Mouse (Mus musculus): ENCODE measurements at regions not wholly inside any gene's neighbourhood (a gene's known extent, or its start where the extent isn't known, plus 50 kb on each side); places are given as distances from the start of the nearest gene placed in this dataset.

DNA sequence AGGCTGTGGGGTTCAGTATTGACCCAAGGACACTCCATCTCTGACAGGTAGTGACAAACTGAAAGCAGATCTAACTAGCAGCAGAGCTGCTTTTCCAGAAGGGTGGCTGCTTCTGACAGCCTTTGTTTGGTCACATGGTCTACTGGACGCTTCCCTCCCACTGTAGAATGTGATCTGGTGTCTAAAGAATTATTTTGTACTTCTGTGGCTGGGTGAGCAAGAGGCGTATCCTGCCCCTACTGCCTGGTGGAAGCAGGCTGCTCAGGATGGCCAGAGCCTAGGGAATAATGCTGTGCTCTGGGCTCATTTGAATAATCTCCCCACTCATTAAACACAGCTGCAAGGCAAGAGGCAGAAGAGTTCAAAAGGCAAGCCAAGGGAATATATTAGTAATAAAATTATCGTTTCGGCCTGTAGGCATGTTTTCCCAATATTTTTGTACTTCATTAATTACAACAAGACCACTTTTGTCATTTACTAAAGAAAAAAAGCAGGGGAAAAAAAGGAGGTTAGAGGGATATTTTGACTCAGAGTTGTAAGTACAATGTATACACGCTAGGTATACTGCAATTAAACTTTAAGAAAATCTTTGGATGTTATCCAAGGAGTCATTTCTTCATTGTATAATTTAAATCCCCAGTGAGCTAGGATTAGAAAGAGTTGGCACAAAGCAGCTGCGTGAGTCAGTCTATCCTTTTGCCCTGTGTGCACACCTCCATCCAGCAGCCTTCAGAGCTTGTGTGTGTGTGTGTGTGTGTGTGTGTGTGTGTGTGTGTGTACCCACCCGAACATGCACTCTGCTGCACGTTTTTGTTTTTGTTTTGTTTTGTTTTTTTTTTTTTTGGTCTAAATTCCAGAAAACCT lies 504.3 kb upstream of the Tmpo start:
- Histone ChIP-seq H3K4me3 (replicated peaks; ENCODE audit: low read length) (no peak overlapping the region), H3K9ac (ENCODE audit: low read depth, low read length, severe bottlenecking) (no peak overlapping the region), H3K4me2 (replicated peaks; ENCODE audit: low read depth, low read length, severe bottlenecking) (no peak overlapping the region), H3K9me3 (ENCODE audit: control insufficient read depth, low read length) (no peaks in the 10 kb centered on the region), H3K27me3 (ENCODE audit: control insufficient read depth, insufficient read depth, low read length) (no peaks in the 10 kb centered on the region), H3K36me3 (ENCODE audit: control insufficient read depth, insufficient read depth, low read length) (no peaks in the 10 kb centered on the region), H3K4me1 (ENCODE audit: control insufficient read depth, insufficient read depth, low read length) (peaks cover 5% of the 10 kb centered on the region; the same call in 1 of the 2 replicates), H3K27ac (replicated peaks; ENCODE audit: low read depth, low read length) (no peak overlapping the region)
- WGBS = 38% methylated on average over 8 of the region's 8 CpGs
- 0 out of 2 replicates have a peak, but pooled peaks have one; percentile 34 for ATAC-seq (ENCODE audit: low FRiP score, low read depth)
- no peak for TF ChIP-seq POLR2A (IDR thresholded peaks at IDR 0.05; ENCODE audit: borderline replicate concordance, extremely low read depth, insufficient read depth, insufficient read length)
- peak; percentile 37 for DNase-seq (ENCODE audit: low spot score)

- no peak overlapping the region for H3K4me3 ChIP-seq (replicated peaks; ENCODE audit: low read length)
- no peak overlapping the region for H3K9ac ChIP-seq (ENCODE audit: low read depth, low read length, severe bottlenecking)
- no peaks in the 10 kb centered on the region for H3K4me1 ChIP-seq (ENCODE audit: control insufficient read depth, insufficient read depth, low read length)
- H3K27me3 ChIP-seq (ENCODE audit: control insufficient read depth, insufficient read depth, low read length) = no peaks in the 10 kb centered on the region
- no peaks in the 10 kb centered on the region for H3K36me3 ChIP-seq (ENCODE audit: control insufficient read depth, insufficient read depth, low read length)
- no peak for TF ChIP-seq POLR2A (IDR thresholded peaks at IDR 0.05; ENCODE audit: borderline replicate concordance, extremely low read depth, insufficient read depth, insufficient read length)
- H3K27ac ChIP-seq (replicated peaks; ENCODE audit: low read depth, low read length) = no peak overlapping the region
- ATAC-seq (ENCODE audit: low FRiP score, low read depth) (no peak), DNase-seq (ENCODE audit: low spot score) (no peak)
- no peaks in the 10 kb centered on the region for H3K9me3 ChIP-seq (ENCODE audit: control insufficient read depth, low read length)
- no peak overlapping the region for H3K4me2 ChIP-seq (replicated peaks; ENCODE audit: low read depth, low read length, severe bottlenecking)
Measured at GRCm38 (mm10) chr10:91679641-91680040, 498.5 kb upstream of the Tmpo start.

GRCm38 (mm10) chr10:91637911-91638310 lies 456.8 kb upstream of the Tmpo start:
- TF ChIP-seq POLR2A (IDR thresholded peaks at IDR 0.05; ENCODE audit: borderline replicate concordance, extremely low read depth, insufficient read depth, insufficient read length) = no peak
- no peak for DNase-seq (ENCODE audit: low spot score)
- Histone ChIP-seq H3K27me3 (ENCODE audit: control insufficient read depth, insufficient read depth, low read length) (no peaks in the 10 kb centered on the region), H3K36me3 (ENCODE audit: control insufficient read depth, insufficient read depth, low read length) (no peaks in the 10 kb centered on the region), H3K27ac (replicated peaks; ENCODE audit: low read depth, low read length) (no peak overlapping the region), H3K4me1 (ENCODE audit: control insufficient read depth, insufficient read depth, low read length) (no peaks in the 10 kb centered on the region), H3K9ac (ENCODE audit: low read depth, low read length, severe bottlenecking) (no peak overlapping the region), H3K4me2 (replicated peaks; ENCODE audit: low read depth, low read length, severe bottlenecking) (no peak overlapping the region), H3K4me3 (replicated peaks; ENCODE audit: low read length) (no peak overlapping the region), H3K9me3 (ENCODE audit: control insufficient read depth, low read length) (no peaks in the 10 kb centered on the region)
- ATAC-seq (ENCODE audit: low FRiP score, low read depth) = no peak

- TF ChIP-seq POLR2A (IDR thresholded peaks at IDR 0.05; ENCODE audit: borderline replicate concordance, extremely low read depth, insufficient read depth, insufficient read length) = no peak
- Histone ChIP-seq H3K27me3 (ENCODE audit: control insufficient read depth, insufficient read depth, low read length) (no peaks in the 10 kb centered on the region), H3K27ac (replicated peaks; ENCODE audit: low read depth, low read length) (no peak overlapping the region), H3K9ac (ENCODE audit: low read depth, low read length, severe bottlenecking) (no peak overlapping the region), H3K9me3 (ENCODE audit: control insufficient read depth, low read length) (no peaks in the 10 kb centered on the region), H3K4me1 (ENCODE audit: control insufficient read depth, insufficient read depth, low read length) (no peaks in the 10 kb centered on the region), H3K4me2 (replicated peaks; ENCODE audit: low read depth, low read length, severe bottlenecking) (no peak overlapping the region), H3K36me3 (ENCODE audit: control insufficient read depth, insufficient read depth, low read length) (no peaks in the 10 kb centered on the region), H3K4me3 (replicated peaks; ENCODE audit: low read length) (no peak overlapping the region)
- WGBS = 49% methylated on average over 6 of the region's 6 CpGs
- DNase-seq (ENCODE audit: low spot score) = no peak
- no peak for ATAC-seq (ENCODE audit: low FRiP score, low read depth)
Measured at GRCm38 (mm10) chr10:91628672-91629071, 447.6 kb upstream of the Tmpo start.

DNA sequence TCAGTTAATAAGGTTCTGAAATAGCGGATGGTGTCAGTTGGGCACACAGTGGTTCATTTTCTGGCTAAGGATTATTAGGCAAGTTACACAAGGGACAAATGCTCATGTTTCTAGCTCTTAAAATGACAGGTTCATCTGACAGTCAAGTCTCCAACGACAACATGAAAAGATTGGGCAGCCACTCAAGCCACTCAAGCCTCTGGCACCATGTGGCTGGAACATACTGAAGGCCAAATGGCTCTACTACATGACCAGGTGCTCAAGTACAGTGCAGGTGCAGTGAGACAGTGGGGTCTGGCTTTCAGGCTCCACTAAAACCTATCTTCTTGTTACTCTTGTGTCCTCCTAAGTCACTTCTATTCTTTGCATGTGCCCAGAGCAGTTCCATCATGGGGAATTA lies 441.2 kb upstream of the Tmpo start:
- no peak for DNase-seq (ENCODE audit: low spot score)
- no peak for TF ChIP-seq POLR2A (IDR thresholded peaks at IDR 0.05; ENCODE audit: borderline replicate concordance, extremely low read depth, insufficient read depth, insufficient read length)
- Histone ChIP-seq H3K9ac (ENCODE audit: low read depth, low read length, severe bottlenecking) (no peak overlapping the region), H3K4me3 (replicated peaks; ENCODE audit: low read length) (no peak overlapping the region), H3K9me3 (ENCODE audit: control insufficient read depth, low read length) (no peaks in the 10 kb centered on the region), H3K27ac (replicated peaks; ENCODE audit: low read depth, low read length) (no peak overlapping the region), H3K4me2 (replicated peaks; ENCODE audit: low read depth, low read length, severe bottlenecking) (no peak overlapping the region), H3K36me3 (ENCODE audit: control insufficient read depth, insufficient read depth, low read length) (no peaks in the 10 kb centered on the region), H3K27me3 (ENCODE audit: control insufficient read depth, insufficient read depth, low read length) (no peaks in the 10 kb centered on the region), H3K4me1 (ENCODE audit: control insufficient read depth, insufficient read depth, low read length) (no peaks in the 10 kb centered on the region)
- 82% methylated on average over 2 of the region's 2 CpGs for WGBS
- ATAC-seq (ENCODE audit: low FRiP score, low read depth) = no peak

All from limb, embryonic 14.5 days (tissue).